Mouse (Mus musculus) embryo, embryonic 10.5 days (tissue): ENCODE data around the gene Klk4.

ENCODE experiments used
- DNase-seq: peaks from one replicate; pipeline ENCODE4 v3.0.0-alpha.2; 2015; ENCODE audit warnings: low spot score

Gene Klk4

DNA sequence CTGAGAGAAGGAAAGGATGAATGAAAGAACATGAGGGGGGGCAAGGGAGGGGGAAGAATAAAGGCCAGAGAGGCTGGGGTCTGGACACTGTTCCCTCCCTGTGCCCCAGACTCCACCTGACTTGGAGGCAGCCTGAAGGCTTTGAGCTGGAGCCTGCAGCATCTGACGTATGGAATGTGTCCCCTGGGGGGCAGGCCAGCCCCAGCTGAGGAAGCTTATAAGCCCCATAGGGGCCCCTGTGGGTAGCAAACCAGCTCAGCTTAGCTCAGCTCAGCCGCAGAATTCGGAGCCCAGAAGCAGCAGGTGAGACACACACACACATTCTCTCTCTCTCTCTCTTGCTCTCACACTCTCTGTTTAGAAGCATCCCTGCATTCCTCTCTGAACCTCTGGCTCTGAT lies at the start of gene Klk4:
TSS of gene Klk4 (plus strand) at position 249 of the 400 bp plus-strand sequence.
- no peak for DNase-seq

DNA sequence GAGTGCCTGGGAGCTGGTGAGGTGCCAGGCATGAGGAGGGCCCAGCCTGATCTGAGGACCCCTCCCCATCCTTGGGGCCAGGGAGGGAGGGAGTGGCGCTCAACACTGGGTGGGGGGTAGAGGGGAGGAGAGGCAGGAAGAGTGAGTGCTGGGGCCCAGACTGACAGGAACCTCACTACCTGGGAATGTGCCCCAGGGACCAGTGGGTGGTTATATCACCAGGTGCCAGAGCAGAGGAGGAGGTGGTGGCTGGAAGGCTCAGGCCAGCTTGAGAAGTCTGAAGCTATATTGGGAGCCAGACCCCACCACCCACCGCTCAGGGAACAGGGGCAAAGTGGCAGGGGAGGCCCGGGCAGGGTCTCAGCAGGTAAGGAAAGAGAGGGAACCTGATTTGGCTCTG lies 39.3 kb upstream of the Klk4 start, which contains the start of gene Klk5:
TSS of gene Klk5 (plus strand) at position 271 of the 400 bp plus-strand sequence.
- no peak for DNase-seq

DNA sequence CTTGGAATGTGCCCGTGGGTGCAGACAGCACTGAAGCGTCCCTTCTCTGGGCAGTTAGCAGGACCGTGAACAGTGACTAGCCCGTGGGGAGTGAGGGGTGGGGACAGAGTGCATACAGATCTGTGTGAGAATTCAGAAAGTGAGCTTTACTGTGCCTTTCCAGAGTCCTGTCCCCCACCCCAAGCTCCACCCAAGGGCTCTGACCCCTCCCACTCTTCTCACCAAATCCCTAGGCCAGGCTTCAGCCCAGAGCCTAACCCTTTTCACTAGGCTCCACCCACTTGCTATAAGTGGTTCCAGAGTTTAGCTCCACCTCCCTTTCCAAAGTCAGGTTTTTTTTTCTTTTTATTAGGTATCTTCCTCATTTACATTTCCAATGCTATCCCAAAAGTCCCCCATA lies 37.2 kb upstream of the Klk4 start:
- DNase-seq = no peak

DNA sequence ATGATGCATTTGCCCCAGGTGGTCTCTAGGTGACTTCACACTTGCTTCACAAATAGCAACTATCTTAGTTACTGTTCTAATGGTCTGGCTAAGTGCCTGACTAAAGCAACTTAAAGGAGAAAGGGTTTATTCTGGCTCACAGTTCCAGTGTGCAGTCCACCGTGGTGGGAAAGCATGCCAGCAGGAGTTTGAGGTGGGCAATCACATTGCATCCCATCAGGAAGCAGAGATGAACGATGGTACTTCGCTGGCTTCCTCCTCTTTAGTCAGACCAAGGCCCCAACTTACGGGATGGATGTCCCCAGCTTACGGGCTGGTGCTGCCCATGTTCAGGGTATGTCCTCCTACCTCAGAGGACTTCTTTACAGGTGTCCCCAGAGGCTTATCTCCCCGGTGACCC lies 29.3 kb upstream of the Klk4 start:
- DNase-seq = no peak

DNA sequence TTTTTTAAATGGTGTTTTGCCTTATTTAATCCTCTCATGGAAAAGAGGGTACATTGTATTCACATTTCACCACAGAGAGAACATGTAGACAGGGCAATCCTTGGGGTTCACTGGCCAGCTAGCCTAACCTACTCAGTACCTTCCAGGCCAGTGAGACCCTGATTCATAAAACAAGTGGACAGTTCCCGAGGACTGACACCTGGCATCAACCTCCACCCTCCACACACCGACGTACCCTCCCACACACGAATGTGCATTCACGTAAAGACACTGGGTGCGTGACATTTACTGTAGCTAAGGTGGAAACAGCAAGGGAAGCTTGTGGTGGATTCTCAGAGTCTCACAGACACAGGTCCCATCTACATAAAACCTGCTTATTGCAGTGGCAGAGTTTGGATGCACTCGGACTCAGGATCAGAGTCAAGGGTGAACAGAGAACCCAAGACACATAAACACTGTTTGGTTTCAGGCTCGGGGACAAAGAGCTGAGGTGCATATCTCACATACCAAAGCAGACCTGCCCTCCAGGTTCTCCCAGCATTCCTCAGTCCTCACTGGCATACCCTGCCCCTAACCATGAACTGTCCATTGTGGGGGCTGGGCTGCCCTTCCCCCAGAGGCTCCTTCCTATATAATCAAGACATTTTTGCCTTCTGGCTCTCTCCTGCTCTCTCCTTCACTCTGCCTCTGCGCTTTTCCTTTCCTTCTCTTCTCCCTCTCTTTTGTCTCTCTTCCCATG lies 26.1 kb upstream of the Klk4 start:
- DNase-seq = no peak

DNA sequence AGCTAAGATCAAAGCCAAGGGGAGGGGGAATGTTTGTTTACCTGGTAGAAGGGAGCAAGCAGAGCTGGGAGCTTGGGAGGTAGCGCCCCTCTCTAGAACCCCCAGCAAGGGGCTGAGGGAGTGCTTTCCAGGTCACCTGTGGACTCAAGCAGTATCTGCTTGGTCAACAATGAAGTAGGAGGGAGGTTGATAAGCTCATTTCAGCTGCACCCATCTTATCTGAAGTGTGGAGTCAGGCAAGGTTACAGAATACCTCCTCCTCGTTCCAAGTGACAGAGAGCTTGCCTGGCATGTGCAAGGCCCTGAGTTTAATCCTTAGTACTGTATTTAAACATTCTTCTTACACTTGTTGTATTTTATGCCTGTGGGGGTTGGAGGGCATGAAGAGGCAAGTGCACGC lies 25.3 kb upstream of the Klk4 start:
- no peak for DNase-seq

DNA sequence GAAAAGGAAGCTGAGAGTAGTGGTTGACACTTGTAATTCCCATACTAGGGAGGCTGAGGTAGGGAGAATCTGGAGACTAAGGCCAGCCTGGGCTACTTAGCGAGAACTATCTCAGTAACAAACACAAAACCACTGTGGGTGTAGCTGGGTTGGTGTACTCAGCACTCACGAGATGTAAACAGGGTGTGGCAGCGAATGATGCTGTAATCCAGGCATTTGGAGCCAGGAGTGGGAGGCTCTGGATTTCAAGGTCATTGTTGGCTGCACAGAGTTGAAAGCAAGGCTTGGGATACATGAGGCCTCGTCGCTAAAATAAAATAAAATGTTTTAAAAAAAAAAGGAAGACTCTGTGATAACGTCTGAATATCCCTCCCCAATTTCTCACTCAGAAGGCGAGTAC lies 24.7 kb upstream of the Klk4 start:
- no peak for DNase-seq

DNA sequence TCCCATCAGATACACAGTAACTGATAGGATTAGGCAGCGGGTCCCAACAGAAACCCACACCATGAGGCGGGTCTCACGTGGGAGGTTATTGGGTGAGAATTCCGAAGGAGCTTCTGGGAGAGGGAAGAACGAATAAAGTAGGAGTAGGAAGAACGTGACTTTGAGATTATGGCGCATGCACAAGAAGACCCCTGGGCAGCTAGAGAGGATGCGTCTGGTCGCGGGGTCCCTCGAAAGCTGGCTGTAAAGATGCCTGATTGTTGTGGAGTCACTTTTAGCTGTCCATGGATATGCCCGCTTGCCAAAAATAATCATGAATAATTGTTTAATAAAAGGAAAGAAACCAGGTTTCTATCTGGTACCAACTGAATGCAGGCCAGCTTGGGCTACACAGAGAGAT lies 23.5 kb upstream of the Klk4 start:
- no peak for DNase-seq

DNA sequence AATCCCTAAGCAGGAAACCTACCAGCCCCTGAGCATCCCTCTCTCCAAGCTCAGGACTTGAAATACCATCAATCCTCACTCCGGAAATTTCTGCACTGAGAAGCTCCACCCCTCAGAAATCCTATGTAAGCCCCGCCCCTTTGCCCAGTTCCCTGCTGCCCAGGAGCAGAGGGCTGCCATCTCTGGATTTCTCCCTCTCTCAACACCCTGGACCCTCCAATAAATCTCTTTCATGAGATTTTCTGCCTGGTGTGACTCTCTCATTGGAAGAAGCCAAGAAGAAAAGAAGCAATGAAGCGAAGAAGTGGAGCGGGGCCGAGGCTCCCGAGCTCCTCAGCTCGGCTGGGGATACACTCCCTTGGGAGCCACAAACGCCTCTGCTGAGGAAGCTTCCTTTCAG lies 20.5 kb upstream of the Klk4 start:
- DNase-seq = no peak

DNA sequence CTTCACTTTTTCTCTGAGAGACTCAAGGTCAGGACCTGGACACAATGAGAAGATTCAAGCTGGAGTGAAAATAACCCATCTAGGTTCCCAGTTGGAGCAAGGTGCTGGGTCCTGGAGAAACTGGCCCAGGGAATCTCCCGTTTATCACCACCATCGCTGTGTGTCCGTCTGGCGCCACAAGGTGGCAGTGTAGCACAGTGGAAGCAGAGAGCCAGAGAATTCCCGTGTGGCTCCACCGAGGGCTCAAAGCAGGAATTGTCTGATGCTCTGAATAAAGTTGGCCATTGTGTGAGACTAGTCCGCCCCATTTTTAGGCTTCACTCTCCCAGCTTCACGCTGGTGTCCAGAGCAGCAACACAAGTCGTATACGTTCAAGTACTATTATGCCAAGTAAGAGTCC lies 7.7 kb upstream of the Klk4 start:
- DNase-seq = peak; percentile 90

DNA sequence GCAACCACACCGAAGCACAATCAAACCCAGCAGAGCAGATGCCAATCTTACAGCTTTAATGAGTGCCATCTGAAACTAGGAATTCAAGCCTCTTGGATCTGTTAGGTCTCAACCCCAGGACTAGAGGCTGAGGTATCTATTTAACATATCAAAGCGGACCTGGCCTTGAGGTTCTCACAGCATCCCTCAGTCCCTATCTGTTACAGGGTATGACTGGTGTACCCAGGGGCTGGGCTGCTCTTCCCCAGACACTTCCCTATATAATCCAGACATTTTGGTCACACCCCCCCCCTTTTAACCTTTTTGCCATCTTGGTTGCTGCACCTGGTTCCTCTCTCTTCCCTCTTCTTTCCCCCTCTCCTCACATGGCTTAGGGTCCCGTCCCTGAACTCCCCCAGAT lies 7.3 kb upstream of the Klk4 start:
- no peak for DNase-seq

DNA sequence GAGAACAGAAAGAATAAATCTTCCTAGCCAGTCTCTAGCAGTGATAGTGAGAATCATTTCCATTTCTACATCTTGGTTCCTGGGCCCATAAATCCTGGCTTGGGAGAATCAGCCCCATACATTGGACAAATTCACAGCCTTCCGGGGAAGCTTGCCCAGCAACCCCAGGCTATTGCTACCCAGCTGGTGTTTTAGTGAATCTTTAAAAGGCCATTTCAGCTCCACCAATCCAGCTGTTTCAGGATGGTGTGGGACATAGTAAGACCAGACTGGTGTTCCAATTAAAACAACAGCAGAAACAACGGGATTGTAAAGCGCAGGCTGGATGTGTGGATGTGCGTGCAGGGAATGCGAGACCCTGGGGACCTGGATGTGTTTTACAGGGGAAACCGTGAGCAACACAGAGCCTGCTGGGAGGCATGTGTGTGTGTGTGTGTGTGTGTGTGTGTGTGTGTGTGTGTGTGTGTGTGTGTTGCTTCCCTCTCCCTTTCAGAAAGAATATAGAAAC lies 6.0 kb upstream of the Klk4 start:
- no peak for DNase-seq

DNA sequence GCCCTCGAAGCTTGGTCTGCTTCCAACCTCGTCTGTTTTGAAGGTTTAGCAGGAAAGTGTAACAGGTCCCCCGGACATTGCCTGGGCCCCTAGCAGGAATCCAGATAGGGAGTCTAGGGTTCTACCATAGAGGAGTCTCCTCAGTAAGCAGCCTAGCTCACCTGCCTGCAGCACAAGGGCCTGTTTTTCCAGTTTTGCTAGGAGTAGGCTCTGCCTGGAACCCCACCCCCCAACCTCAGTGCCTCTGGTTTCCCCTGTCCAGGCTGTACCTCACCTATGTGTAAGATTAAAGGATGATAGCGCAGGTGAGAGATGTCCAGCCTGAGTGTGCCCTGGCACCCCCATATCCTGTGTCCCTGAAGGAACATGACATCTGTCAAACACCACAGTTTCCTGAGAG lies 4.5 kb upstream of the Klk4 start:
- DNase-seq = no peak

DNA sequence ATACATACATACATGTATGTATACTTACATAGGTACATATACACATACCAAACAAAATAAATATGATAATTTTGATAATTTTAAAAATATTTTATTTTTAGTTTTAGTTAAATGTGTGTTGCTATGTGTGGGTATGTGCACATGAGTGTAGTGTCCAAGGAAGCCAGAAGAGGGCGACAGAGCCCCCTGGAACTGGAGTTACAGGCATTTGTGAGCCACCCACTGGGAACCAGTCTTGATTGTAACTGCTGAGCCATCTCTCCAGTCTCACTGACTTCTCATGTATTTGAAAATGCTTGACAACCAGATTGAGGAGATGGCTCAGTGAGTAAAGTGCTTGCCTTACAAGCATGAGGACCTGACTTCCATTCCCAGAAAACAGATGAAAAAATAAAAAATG lies 2.7 kb upstream of the Klk4 start:
- no peak for DNase-seq

DNA sequence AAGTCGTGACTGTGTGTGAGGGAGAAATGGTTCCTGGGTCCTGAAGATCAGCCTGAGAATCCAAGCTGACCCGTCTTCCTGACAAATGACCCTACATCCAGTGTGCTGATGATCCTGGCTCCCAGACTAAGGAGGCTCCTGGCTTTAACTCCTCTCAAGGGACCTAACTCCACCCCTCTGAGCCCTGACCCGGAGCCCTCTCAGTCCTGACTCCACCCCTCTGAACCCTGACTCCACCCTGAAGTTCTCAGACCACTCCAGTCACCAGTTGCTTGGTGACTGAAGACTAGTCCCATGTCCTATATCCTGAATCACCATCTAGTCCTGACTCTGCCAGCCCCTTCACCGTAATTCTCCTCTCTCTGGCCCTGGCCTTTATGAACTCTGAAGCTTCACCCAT lies 1.4 kb downstream of the Klk4 start:
- no peak for DNase-seq

DNA sequence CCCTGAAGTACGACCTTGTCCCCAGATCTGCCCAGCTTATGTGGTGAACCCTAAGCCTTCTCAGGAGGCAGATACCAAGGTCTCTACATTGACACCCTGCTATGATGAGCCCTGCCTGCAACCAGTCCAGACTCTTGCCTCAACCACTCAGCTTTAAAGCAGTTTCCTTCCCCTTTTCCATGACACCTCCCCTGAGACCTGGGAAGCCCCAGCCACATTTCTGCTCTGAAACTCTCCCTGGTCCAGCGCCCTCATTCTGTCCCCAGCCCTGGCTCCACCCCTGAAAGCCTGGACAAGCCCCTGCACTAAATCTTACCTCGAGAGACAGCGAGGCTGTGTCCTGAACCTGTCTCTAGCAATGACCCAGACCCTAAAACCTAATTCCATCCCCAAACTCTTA lies 1.9 kb downstream of the Klk4 start:
- DNase-seq = no peak

DNA sequence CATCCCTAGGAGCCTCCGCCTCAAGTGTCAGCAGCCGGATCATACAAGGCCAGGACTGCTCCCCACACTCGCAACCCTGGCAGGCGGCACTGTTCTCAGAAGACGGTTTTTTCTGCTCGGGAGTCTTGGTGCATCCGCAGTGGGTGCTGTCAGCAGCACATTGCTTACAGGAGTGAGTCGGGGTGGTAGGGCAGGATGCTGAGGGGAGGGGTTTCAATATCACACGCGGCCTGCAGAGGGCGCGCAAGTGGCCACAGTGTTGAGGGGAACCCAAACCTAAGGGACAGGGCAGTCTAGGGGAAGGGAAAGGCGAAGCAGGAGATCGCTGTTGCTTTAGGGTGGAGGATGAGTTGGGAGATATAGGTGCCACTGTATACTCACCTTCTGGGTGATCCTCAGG lies 2.6 kb downstream of the Klk4 start:
- DNase-seq = peak; percentile 62

DNA sequence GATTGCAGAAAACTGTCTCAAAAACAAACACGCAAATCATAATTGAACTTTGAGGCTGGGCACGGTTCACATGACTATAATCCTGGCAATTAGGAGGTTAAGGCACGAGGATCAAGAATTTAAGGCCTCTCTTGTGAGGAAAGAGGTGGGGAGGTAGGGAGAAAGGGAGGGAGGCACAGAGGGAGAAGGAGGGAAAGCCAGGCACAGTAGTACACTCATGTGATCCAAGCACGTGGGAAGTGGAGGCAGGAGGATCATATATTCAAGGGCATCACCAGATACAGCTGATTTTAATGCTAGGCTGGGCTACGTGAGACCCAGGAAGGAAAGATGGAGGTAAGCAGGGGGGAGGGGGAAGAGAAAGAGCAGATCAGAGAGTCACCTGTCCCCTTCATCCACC lies 10.4 kb downstream of the Klk4 start:
- DNase-seq = no peak

DNA sequence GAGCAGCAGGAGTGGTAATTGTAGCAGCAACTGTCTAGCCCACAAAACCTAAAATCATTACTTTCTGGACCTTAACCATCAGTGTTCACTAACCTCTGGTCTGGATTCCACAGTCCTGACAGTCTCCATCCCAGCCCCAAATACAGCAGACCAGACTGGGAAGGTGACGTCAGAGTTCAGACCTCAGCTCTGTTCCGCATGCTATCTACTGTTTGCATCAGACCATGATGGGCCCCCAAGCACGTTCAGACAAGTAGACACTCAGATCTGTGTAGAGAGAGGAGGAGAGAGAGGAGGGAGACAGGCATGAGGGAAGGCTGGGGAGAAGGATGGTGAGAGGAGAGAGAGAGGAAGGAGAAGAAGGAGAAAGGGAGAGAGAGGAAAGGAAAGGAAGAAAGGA lies 10.8 kb downstream of the Klk4 start:
- no peak for DNase-seq

DNA sequence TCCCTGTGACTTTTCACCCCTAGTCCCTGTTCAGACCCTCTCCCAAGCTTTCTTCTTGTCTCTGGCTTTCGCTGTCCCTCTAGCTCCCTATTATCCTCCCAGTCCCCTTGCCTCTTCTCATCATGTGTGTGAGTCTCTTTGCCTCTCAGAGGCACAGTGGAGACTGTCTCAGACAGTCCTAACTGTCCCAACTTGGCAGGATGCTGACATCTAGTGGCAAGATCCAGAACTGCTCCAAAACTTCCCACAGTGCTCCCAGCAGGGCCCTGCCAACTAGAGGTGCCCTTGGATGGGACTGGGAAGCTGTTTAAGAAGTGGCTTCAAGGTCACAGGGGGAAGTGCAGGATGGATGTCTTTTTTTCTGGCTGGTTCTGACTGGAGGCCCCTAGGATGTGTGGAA lies 13.9 kb downstream of the Klk4 start:
- DNase-seq = peak; percentile 95

DNA sequence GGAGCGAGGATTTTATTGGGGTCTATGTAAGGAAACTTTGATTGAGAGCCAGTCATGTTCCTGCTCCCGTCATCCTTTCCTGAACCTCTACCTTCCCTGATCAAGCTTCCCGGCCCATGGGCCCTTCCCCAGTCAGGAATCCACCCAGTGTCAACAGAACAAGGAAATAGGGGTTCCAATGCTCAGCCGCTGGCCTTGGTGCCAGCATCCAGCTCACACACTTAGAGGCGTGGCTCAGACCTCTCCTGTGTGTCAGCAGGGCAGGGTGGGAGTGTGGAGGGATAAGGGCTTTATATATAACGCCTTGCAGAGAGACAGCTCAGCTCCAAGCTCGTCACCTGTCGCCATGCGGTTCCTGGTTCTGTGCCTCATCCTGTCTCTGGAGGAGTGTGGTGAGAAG lies 33.9 kb downstream of the Klk4 start:
- DNase-seq = no peak

DNA sequence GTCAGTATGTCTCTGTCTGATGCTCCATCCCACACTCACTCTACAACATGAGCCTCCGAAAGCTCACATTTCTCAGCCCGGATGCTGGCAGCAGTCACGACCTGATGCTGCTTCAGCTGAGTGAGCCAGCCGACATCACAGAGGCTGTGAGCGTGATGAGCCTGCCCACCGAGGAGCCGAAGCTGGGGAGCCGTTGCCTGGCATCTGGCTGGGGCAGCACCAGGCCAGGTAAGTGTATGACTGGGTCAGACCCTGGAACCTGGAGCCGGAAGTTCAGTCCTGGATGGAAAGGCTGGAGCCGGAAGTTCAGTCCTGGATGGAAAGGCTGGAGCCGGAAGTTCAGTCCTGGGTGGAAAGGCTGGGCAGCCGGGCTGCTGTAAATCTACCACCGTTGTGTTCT lies 37.5 kb downstream of the Klk4 start:
- no peak for DNase-seq

DNA sequence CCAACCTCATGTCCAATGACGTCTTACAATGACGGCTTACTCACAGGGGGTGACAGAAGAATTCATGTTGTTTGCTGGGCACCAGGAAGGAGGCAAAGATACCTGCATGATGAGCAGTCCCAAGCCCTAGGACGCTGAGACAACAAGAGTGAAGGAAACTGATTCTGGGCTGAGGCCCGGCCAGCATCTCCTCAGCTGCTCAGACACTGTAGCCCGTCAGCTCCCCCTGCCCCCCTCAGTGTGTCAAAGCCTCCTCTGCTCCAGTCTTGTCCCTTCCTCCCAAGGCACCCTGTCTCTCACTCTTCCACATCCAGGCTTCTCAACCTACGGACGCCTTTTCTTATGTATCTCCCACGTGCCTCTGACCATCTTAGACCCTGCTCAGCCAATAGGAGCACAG lies 37.9 kb downstream of the Klk4 start:
- DNase-seq = no peak
